Mouse (Mus musculus) bone marrow, adult 2 months (tissue): Measurements from ENCODE around the gene D7Ertd443e.

Experiments
- CTCF ChIP-seq: fragments of 200-500 bp; IDR thresholded peaks from 2 replicates; pipeline ENCODE4 v1.5.1; 2011; ENCODE audit warnings: low read length, control low read depth; ENCODE audit not compliant: control insufficient read depth, insufficient read depth
- POLR2A ChIP-seq: fragments of 200-500 bp; IDR thresholded peaks from 2 replicates; pipeline ENCODE4 v1.6.1; 2011; ENCODE audit warnings: low read depth, mild to moderate bottlenecking, control low read depth, low read length, borderline replicate concordance; ENCODE audit not compliant: control insufficient read depth

DNA sequence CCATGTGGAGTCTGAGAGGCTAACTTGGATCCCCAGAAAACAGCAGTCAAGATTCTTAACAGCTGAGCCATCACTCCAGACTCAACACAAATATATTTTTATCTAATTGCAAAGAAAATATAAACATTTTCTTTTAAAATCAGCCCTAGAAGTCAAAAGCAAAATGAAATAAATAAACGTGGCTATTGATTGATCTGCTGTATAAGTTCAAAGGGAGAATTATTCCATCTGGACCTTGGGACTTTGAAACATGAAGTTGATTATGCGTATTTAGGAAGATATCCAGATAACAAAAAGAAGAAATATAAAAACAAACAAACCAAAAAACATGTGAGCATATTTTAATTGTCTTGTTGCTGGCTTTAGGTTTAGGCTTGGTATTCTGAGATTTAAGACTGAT, 149.9 kb downstream of the D7Ertd443e start:
- TF ChIP-seq CTCF = no peak
- no peak for TF ChIP-seq POLR2A
